Mouse (Mus musculus) megakaryocyte, adult 5-6 weeks (primary cell): ENCODE results near the gene Nol12. TPM values are rescaled to one million over a fixed set of nuclear protein-coding genes. Genes with fewer than 3 reads are reported as not detected.

Experiments
- ATAC-seq: 2 replicates; pipeline ENCODE4 v1.8.0; 2016; ENCODE audit warnings: mild to moderate bottlenecking, inconsistent platforms; ENCODE audit not compliant: poor library complexity, severe bottlenecking
- total RNA-seq, 2 experiments: library from RNA; stranded (forward) in 1 of 2; stranded (reverse) in 1 of 2; fragments of 153-499, 151-499 nt in 1 of 2; fragments of 221-1000, 200-1000 nt in 1 of 2; gene quantifications; 2 replicates each; pipeline versions ENCODE4 v1.2.3 to v1.2.4; 2015 to 2017

The Nol12 gene
- total RNA-seq (2015): 28.2 and 32.4 TPM in 2 replicates
- 12.6 and 16.0 TPM in 2 replicates for total RNA-seq (2017)

- ATAC-seq: peak; percentile 89
Measured at GRCm38 (mm10) chr15:78934784-78935320, at the start of gene Nol12. Gene Nol12 (plus strand): TSS chr15:78934933.

GRCm38 (mm10) chr15:78889401-78889853, 45.3 kb upstream of the Nol12 start:
- no peak for ATAC-seq

- no peak for ATAC-seq
Measured at GRCm38 (mm10) chr15:78892440-78892839, 42.3 kb upstream of the Nol12 start.

GRCm38 (mm10) chr15:78894726-78895125, 40.0 kb upstream of the Nol12 start:
- ATAC-seq: peak; percentile 14; the same call in 1 of the 2 replicates

GRCm38 (mm10) chr15:78895741-78896140, 39.0 kb upstream of the Nol12 start:
- peak; percentile 8; the same call in 1 of the 2 replicates for ATAC-seq

- peak; percentile 49 for ATAC-seq
Measured at GRCm38 (mm10) chr15:78896149-78896548, 38.6 kb upstream of the Nol12 start.

GRCm38 (mm10) chr15:78897488-78897887, 37.2 kb upstream of the Nol12 start:
- no peak for ATAC-seq

GRCm38 (mm10) chr15:78898507-78899001, 36.2 kb upstream of the Nol12 start:
- no peak for ATAC-seq

- ATAC-seq: no peak
Measured at GRCm38 (mm10) chr15:78899409-78899739, 35.4 kb upstream of the Nol12 start, which contains the start of gene Gm49510. Gene Gm49510 (plus strand): TSS chr15:78899667.

- peak; percentile 36 for ATAC-seq
Measured at GRCm38 (mm10) chr15:78899740-78900584, 34.8 kb upstream of the Nol12 start, which contains the start of gene Sh3bp1. Gene Sh3bp1 (plus strand): TSS chr15:78899768.

- ATAC-seq: peak; percentile 34
Measured at GRCm38 (mm10) chr15:78900585-78901421, 33.9 kb upstream of the Nol12 start.

- no peak for ATAC-seq
Measured at GRCm38 (mm10) chr15:78901422-78901789, 33.3 kb upstream of the Nol12 start.

- ATAC-seq: peak; percentile 45
Measured at GRCm38 (mm10) chr15:78903243-78903642, 31.5 kb upstream of the Nol12 start.

GRCm38 (mm10) chr15:78908399-78908798, 26.3 kb upstream of the Nol12 start:
- ATAC-seq: no peak

GRCm38 (mm10) chr15:78908982-78909381, 25.8 kb upstream of the Nol12 start:
- ATAC-seq: no peak

- no peak for ATAC-seq
Measured at GRCm38 (mm10) chr15:78912040-78912439, 22.7 kb upstream of the Nol12 start.

GRCm38 (mm10) chr15:78913632-78914090, 21.1 kb upstream of the Nol12 start, which contains the start of gene Pdxp:
Gene Pdxp (plus strand): TSS chr15:78913919.
- ATAC-seq: peak; percentile 89

- 0 out of 2 replicates have a peak, but pooled peaks have one; percentile 1 for ATAC-seq
Measured at GRCm38 (mm10) chr15:78914091-78914822, 20.5 kb upstream of the Nol12 start.

- ATAC-seq: no peak
Measured at GRCm38 (mm10) chr15:78914823-78915659, 19.7 kb upstream of the Nol12 start.
